Mouse (Mus musculus) hindbrain, embryonic 13.5 days (tissue): ENCODE results near the gene Tsga10. TPM values are rescaled to one million over a fixed set of nuclear protein-coding genes. Genes with fewer than 3 reads are reported as not detected.

Experiments
- ATAC-seq: fragments of 200-750 bp; cut with Nextera tagmentation; 2 replicates; pipeline ENCODE4 v1.8.0; 2017; ENCODE audit warnings: moderate TSS enrichment; ENCODE audit not compliant: low FRiP score
- H3K27ac ChIP-seq: fragments of 300-500 bp; sonication (generic); 2 replicates; pipeline ENCODE4 v1.5.1; 2015; ENCODE audit warnings: inconsistent platforms, mild to moderate bottlenecking, moderate library complexity
- H3K27me3 ChIP-seq: fragments of 300-500 bp; sonication (generic); 2 replicates; pipeline ENCODE4 v1.6.1; 2015; ENCODE audit warnings: mild to moderate bottlenecking, inconsistent platforms
- H3K36me3 ChIP-seq: fragments of 300-500 bp; sonication (generic); 2 replicates; pipeline ENCODE4 v1.6.1; 2015; ENCODE audit warnings: mild to moderate bottlenecking, inconsistent platforms
- H3K4me1 ChIP-seq: fragments of 300-500 bp; sonication (generic); replicated peaks from 2 replicates; pipeline ENCODE4 v1.6.1; 2015; ENCODE audit warnings: inconsistent platforms
- H3K4me2 ChIP-seq: fragments of 300-500 bp; sonication (generic); 2 replicates; pipeline ENCODE4 v1.6.1; 2015; ENCODE audit warnings: inconsistent platforms, mild to moderate bottlenecking, moderate library complexity
- H3K4me3 ChIP-seq: fragments of 300-500 bp; sonication (generic); 2 replicates; pipeline ENCODE4 v1.5.1; 2015; ENCODE audit warnings: mild to moderate bottlenecking, inconsistent platforms
- H3K9ac ChIP-seq: fragments of 300-500 bp; sonication (generic); 2 replicates; pipeline ENCODE4 v1.6.1; 2015; ENCODE audit warnings: mild to moderate bottlenecking, inconsistent platforms
- H3K9me3 ChIP-seq: fragments of 300-500 bp; sonication (generic); 2 replicates; pipeline ENCODE4 v1.6.1; 2016; ENCODE audit warnings: inconsistent platforms
- WGBS: fragments of 180-500 bp; shearing (Covaris S2); methylation state at CpG from one replicate; pipeline ENCODE4 v1.1.7; 2015; 5-methylcytosine and 5-hydroxymethylcytosine counted together
- polyA plus RNA-seq: library from polyadenylated mRNA; unstranded; fragments of >200 nt; fragmentation: Nextera tagmentation; extraction: Ambion mirVana; gene quantifications from 2 replicates; pipeline ENCODE4 v1.2.1, GENCODE M21; 2015

Tsga10 gene
- polyA plus RNA-seq, 1 experiment from 2014 or later: 22.3 TPM

DNA sequence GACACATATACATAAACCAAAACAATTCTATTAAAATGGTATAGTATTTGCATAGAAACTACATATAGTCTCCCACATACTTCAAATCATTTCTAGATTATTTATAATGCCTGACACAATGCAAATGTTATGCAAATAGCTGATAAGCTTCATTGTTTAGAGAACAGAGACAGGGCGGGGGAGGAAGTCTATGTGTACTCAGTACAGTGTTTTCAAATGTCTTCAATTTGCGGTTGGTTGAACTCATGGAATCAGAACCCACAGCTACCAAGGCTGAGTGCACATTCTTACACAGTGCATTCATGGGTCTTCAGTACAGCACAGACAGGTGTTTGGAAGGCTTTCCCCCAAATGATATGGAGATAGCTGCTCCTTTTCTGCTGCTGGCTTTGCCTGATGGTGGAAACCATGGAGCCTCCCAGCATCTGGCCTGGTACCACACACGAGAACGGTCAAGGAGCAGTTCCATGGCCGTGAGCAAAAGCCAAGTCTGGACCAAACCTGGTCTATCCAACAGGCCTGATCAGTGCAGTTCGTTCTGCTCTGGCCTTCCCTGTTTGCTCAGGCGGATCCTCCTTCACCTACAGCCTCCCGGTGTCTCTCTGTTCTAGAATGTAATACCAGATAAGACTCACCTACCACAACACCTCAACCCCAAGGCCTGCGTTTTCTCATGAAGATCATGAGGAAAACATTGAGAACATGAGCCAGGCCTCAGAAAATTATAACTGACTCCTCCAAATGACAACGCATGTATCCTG is 154.5 kb downstream of the Tsga10 start:
- Histone ChIP-seq H3K9ac (no peak overlapping the region), H3K4me2 (no peak overlapping the region), H3K4me1 (no peaks in the 10 kb centered on the region), H3K27me3 (no peaks in the 10 kb centered on the region), H3K36me3 (no peaks in the 10 kb centered on the region), H3K9me3 (no peaks in the 10 kb centered on the region), H3K4me3 (no peak overlapping the region), H3K27ac (no peak overlapping the region)
- WGBS: 90% methylated on average over 10 of the region's 10 CpGs
- ATAC-seq: no peak

- WGBS: 97% methylated on average over 5 of the region's 5 CpGs
- H3K4me2 ChIP-seq: no peak overlapping the region
- no peak for ATAC-seq
Observed at GRCm38 (mm10) chr1:37711082-37711481, 155.1 kb downstream of the Tsga10 start.

GRCm38 (mm10) chr1:37709736-37710135 is 156.5 kb downstream of the Tsga10 start:
- Histone ChIP-seq H3K9ac (no peak overlapping the region), H3K9me3 (no peaks in the 10 kb centered on the region), H3K27ac (no peak overlapping the region), H3K4me3 (no peak overlapping the region), H3K27me3 (no peaks in the 10 kb centered on the region), H3K36me3 (no peaks in the 10 kb centered on the region), H3K4me1 (no peaks in the 10 kb centered on the region), H3K4me2 (no peak overlapping the region)
- 81% methylated on average over 8 of the region's 8 CpGs for WGBS
- no peak for ATAC-seq

More at GRCm38 (mm10) chr1:37711082-37711481, 155.1 kb downstream of the Tsga10 start:
- Histone ChIP-seq H3K27me3 (no peaks in the 10 kb centered on the region), H3K4me1 (no peaks in the 10 kb centered on the region), H3K9me3 (no peaks in the 10 kb centered on the region), H3K4me3 (no peak overlapping the region), H3K36me3 (no peaks in the 10 kb centered on the region), H3K9ac (no peak overlapping the region), H3K27ac (no peak overlapping the region)

DNA sequence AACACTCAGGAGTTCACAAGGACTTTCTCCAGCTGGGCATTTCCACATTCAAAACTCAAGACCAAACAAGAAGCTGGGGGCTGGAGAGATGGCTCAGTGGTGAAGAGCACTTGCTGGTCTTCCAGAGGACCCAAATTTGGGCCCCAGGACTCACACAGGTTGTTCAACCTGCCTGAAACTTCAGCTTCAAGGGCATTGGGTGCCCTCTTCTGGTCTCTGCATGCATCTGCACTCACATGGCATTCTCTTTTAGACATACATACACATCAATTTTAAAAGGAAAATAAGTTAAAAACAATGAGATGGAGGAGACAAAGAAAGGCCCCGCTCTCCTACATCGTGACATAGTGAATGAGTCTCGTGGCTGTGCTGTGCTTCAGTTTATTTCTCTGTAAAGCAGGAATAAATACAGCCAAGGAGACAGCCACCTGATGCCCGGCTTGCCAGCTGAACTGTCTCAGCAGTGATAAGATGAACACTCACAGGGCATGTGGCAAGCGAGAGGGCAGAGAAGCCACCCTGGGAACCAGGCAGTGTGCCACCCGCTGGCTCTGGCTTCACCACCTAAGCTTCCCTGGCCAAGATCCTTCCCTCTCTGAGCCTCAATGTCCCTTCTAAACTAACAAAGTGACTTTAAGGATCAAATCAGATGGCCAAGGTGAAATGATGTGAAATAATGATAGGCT is 157.8 kb downstream of the Tsga10 start:
- Histone ChIP-seq H3K9ac (no peak overlapping the region), H3K9me3 (no peaks in the 10 kb centered on the region), H3K4me3 (no peak overlapping the region), H3K4me1 (no peaks in the 10 kb centered on the region), H3K27ac (no peak overlapping the region), H3K27me3 (no peaks in the 10 kb centered on the region), H3K36me3 (no peaks in the 10 kb centered on the region), H3K4me2 (no peak overlapping the region)
- no peak for ATAC-seq
- WGBS: 94% methylated on average over 6 of the region's 6 CpGs

Other genes starting within 250 kb of the Tsga10 start
- gene 2010300C02Rik, start 146.3 kb downstream of the Tsga10 start, polyA plus RNA-seq: 1.6 and 1.7 TPM in 2 replicates
- 6.5 and 7.6 TPM in 2 replicates for gene Lipt1, start 5.3 kb upstream of the Tsga10 start, polyA plus RNA-seq
- 18.3 and 19.3 TPM in 2 replicates for gene Mitd1, start 24.0 kb upstream of the Tsga10 start, polyA plus RNA-seq
- gene Mrpl30, start 24.0 kb upstream of the Tsga10 start, polyA plus RNA-seq: 247 and 255 TPM in 2 replicates
- gene Lyg2, start 50.1 kb upstream of the Tsga10 start, polyA plus RNA-seq: not detected in 2 replicates
- not detected in 2 replicates for gene Lyg1, start 91.3 kb upstream of the Tsga10 start, polyA plus RNA-seq
- 166 and 180 TPM in 2 replicates for gene Txndc9, start 131.5 kb upstream of the Tsga10 start, polyA plus RNA-seq
- gene Eif5b, start 131.6 kb upstream of the Tsga10 start, polyA plus RNA-seq: 27.9 and 28.4 TPM in 2 replicates